Mouse (Mus musculus) liver, embryonic 13.5 days (tissue): ENCODE measurements around the gene Stac2. TPM values are rescaled to one million over a fixed set of nuclear protein-coding genes. Genes with fewer than 3 reads are reported as not detected.

ENCODE experiments used
- ATAC-seq: fragments of 200-750 bp; cut with Nextera tagmentation; 2 replicates; pipeline ENCODE4 v1.8.0; 2017; ENCODE audit warnings: low read depth, mild to moderate bottlenecking, moderate number of reproducible peaks, moderate library complexity
- DNase-seq: peaks from one replicate; pipeline ENCODE4 v3.0.0; 2022
- H3K27ac ChIP-seq: fragments of 300-500 bp; sonication (generic); 2 replicates; pipeline ENCODE4 v1.5.1; 2015; ENCODE audit warnings: moderate library complexity, mild to moderate bottlenecking, inconsistent platforms
- H3K27me3 ChIP-seq: fragments of 300-500 bp; sonication (generic); 2 replicates; pipeline ENCODE4 v1.6.1; 2015; ENCODE audit warnings: mild to moderate bottlenecking, inconsistent platforms
- H3K36me3 ChIP-seq: fragments of 300-500 bp; sonication (generic); 2 replicates; pipeline ENCODE4 v1.6.1; 2015; ENCODE audit warnings: mild to moderate bottlenecking, inconsistent platforms
- H3K4me1 ChIP-seq: fragments of 300-500 bp; sonication (generic); replicated peaks from 2 replicates; pipeline ENCODE4 v1.6.1; 2015; ENCODE audit warnings: inconsistent platforms
- H3K4me2 ChIP-seq: fragments of 300-500 bp; sonication (generic); 2 replicates; pipeline ENCODE4 v1.6.1; 2015; ENCODE audit warnings: inconsistent platforms, mild to moderate bottlenecking, moderate library complexity
- H3K4me3 ChIP-seq: fragments of 300-500 bp; sonication (generic); replicated peaks from 2 replicates; pipeline ENCODE4 v1.5.1; 2015; ENCODE audit warnings: mild to moderate bottlenecking, inconsistent platforms
- H3K9ac ChIP-seq: fragments of 300-500 bp; sonication (generic); 2 replicates; pipeline ENCODE4 v1.6.1; 2015; ENCODE audit warnings: mild to moderate bottlenecking, inconsistent platforms
- H3K9me3 ChIP-seq: fragments of 300-500 bp; sonication (generic); replicated peaks from 2 replicates; pipeline ENCODE4 v1.6.1; 2016; ENCODE audit warnings: inconsistent platforms
- WGBS: fragments of 180-500 bp; shearing (Covaris S2); methylation state at CpG from one replicate; pipeline ENCODE4 v1.1.7; 2015; ENCODE audit not compliant: insufficient replicate concordance; 5-methylcytosine and 5-hydroxymethylcytosine counted together
- polyA plus RNA-seq: library from polyadenylated mRNA; unstranded; fragments of >200 nt; fragmentation: Nextera tagmentation; extraction: Ambion mirVana; gene quantifications from 2 replicates; pipeline ENCODE4 v1.2.1, GENCODE M21; 2015

The Stac2 gene
- polyA plus RNA-seq, 1 experiment from 2014 or later: 0.05 TPM

GRCm38 (mm10) chr11:98067255-98067654, 14.0 kb upstream of the Stac2 start:
- no peaks in the 10 kb centered on the region for H3K36me3 ChIP-seq
- H3K9me3 ChIP-seq: no peaks in the 10 kb centered on the region
- ATAC-seq (no peak), DNase-seq (peak; percentile 18)
- no peaks in the 10 kb centered on the region for H3K4me1 ChIP-seq
- no peak overlapping the region for H3K9ac ChIP-seq
- 83% methylated on average over 21 of the region's 21 CpGs for WGBS
- H3K27ac ChIP-seq: no peak overlapping the region
- no peak overlapping the region for H3K4me2 ChIP-seq
- H3K4me3 ChIP-seq: no peak overlapping the region
- no peaks in the 10 kb centered on the region for H3K27me3 ChIP-seq

GRCm38 (mm10) chr11:98066201-98066600, 12.9 kb upstream of the Stac2 start:
- no peak overlapping the region for H3K9ac ChIP-seq
- ATAC-seq (no peak), DNase-seq (no peak)
- no peak overlapping the region for H3K4me3 ChIP-seq
- no peaks in the 10 kb centered on the region for H3K9me3 ChIP-seq
- H3K36me3 ChIP-seq: no peaks in the 10 kb centered on the region
- 82% methylated on average over 12 of the region's 12 CpGs for WGBS
- H3K4me2 ChIP-seq: no peak overlapping the region
- no peak overlapping the region for H3K27ac ChIP-seq
- no peaks in the 10 kb centered on the region for H3K4me1 ChIP-seq
- no peaks in the 10 kb centered on the region for H3K27me3 ChIP-seq

GRCm38 (mm10) chr11:98061904-98062562, 8.8 kb upstream of the Stac2 start:
- 48% methylated on average over 6 of the region's 6 CpGs for WGBS
- no peak overlapping the region for H3K4me3 ChIP-seq
- no peak for ATAC-seq
- no peaks in the 10 kb centered on the region for H3K4me1 ChIP-seq
- H3K4me2 ChIP-seq: no peak overlapping the region
- H3K9ac ChIP-seq: no peak overlapping the region
- H3K36me3 ChIP-seq: no peaks in the 10 kb centered on the region
- no peak for DNase-seq
- H3K27me3 ChIP-seq: peaks cover 12% of the 10 kb centered on the region
- no peaks in the 10 kb centered on the region for H3K9me3 ChIP-seq
- no peak overlapping the region for H3K27ac ChIP-seq

- Histone ChIP-seq H3K9me3 (no peaks in the 10 kb centered on the region), H3K4me3 (no peak overlapping the region), H3K9ac (no peak overlapping the region), H3K36me3 (no peaks in the 10 kb centered on the region), H3K4me1 (no peaks in the 10 kb centered on the region), H3K27ac (no peak overlapping the region), H3K4me2 (no peak overlapping the region), H3K27me3 (peaks cover 18% of the 10 kb centered on the region)
- no peak for DNase-seq
- 41% methylated on average over 3 of the region's 3 CpGs for WGBS
- ATAC-seq: no peak
Observed at GRCm38 (mm10) chr11:98061441-98061840, 8.2 kb upstream of the Stac2 start.

GRCm38 (mm10) chr11:98060104-98060692, 6.9 kb upstream of the Stac2 start:
- H3K36me3 ChIP-seq: no peaks in the 10 kb centered on the region
- WGBS: 57% methylated on average over 5 of the region's 5 CpGs
- no peak overlapping the region for H3K4me3 ChIP-seq
- no peak overlapping the region for H3K9ac ChIP-seq
- ATAC-seq (no peak), DNase-seq (no peak)
- peaks cover 28% of the 10 kb centered on the region for H3K27me3 ChIP-seq
- no peak overlapping the region for H3K4me2 ChIP-seq
- H3K27ac ChIP-seq: no peak overlapping the region
- no peaks in the 10 kb centered on the region for H3K4me1 ChIP-seq
- H3K9me3 ChIP-seq: no peaks in the 10 kb centered on the region

- H3K9ac ChIP-seq: no peak overlapping the region
- H3K4me3 ChIP-seq: no peak overlapping the region
- ATAC-seq (no peak), DNase-seq (no peak)
- H3K27me3 ChIP-seq: peaks cover 33% of the 10 kb centered on the region
- no peaks in the 10 kb centered on the region for H3K36me3 ChIP-seq
- H3K9me3 ChIP-seq: no peaks in the 10 kb centered on the region
- no peaks in the 10 kb centered on the region for H3K4me1 ChIP-seq
- WGBS: 59% methylated on average over 7 of the region's 7 CpGs
- H3K27ac ChIP-seq: no peak overlapping the region
- no peak overlapping the region for H3K4me2 ChIP-seq
Observed at GRCm38 (mm10) chr11:98059662-98060061, 6.4 kb upstream of the Stac2 start.

GRCm38 (mm10) chr11:98057998-98058397, 4.7 kb upstream of the Stac2 start:
- H3K4me3 ChIP-seq: no peak overlapping the region
- H3K4me2 ChIP-seq: no peak overlapping the region
- H3K9me3 ChIP-seq: no peaks in the 10 kb centered on the region
- DNase-seq (no peak), ATAC-seq (no peak)
- 57% methylated on average over 5 of the region's 5 CpGs for WGBS
- peaks cover 50% of the 10 kb centered on the region for H3K27me3 ChIP-seq
- peaks cover 4% of the 10 kb centered on the region for H3K4me1 ChIP-seq
- no peak overlapping the region for H3K27ac ChIP-seq
- no peaks in the 10 kb centered on the region for H3K36me3 ChIP-seq
- H3K9ac ChIP-seq: no peak overlapping the region

GRCm38 (mm10) chr11:98057466-98057865, 4.2 kb upstream of the Stac2 start:
- H3K4me3 ChIP-seq: no peak overlapping the region
- no peak overlapping the region for H3K27ac ChIP-seq
- WGBS: 27% methylated on average over 9 of the region's 9 CpGs
- H3K36me3 ChIP-seq: no peaks in the 10 kb centered on the region
- DNase-seq (no peak), ATAC-seq (no peak)
- H3K27me3 ChIP-seq: peaks cover 55% of the 10 kb centered on the region
- H3K9me3 ChIP-seq: no peaks in the 10 kb centered on the region
- H3K4me2 ChIP-seq: no peak overlapping the region
- H3K4me1 ChIP-seq: peaks cover 9% of the 10 kb centered on the region
- no peak overlapping the region for H3K9ac ChIP-seq

GRCm38 (mm10) chr11:98052129-98052988, 903 bp downstream of the Stac2 start:
- no peaks in the 10 kb centered on the region for H3K9me3 ChIP-seq
- no peak overlapping the region for H3K9ac ChIP-seq
- H3K4me1 ChIP-seq: peaks cover 18% of the 10 kb centered on the region
- H3K4me2 ChIP-seq: peak overlapping the region; percentile 50
- H3K36me3 ChIP-seq: no peaks in the 10 kb centered on the region
- 1% methylated on average over 83 of the region's 83 CpGs for WGBS
- peaks cover 95% of the 10 kb centered on the region for H3K27me3 ChIP-seq
- H3K4me3 ChIP-seq: peak overlapping the region; percentile 38
- ATAC-seq (no peak), DNase-seq (no peak)
- no peak overlapping the region for H3K27ac ChIP-seq

GRCm38 (mm10) chr11:98051611-98052128, 1.6 kb downstream of the Stac2 start:
- Histone ChIP-seq H3K4me3 (peak overlapping the region; percentile 38; the same call in 1 of the 2 replicates), H3K27ac (no peak overlapping the region), H3K4me2 (peak overlapping the region; percentile 50), H3K27me3 (peaks cover 90% of the 10 kb centered on the region), H3K9me3 (no peaks in the 10 kb centered on the region), H3K9ac (no peak overlapping the region), H3K4me1 (peaks cover 18% of the 10 kb centered on the region), H3K36me3 (no peaks in the 10 kb centered on the region)
- DNase-seq (no peak), ATAC-seq (no peak)
- WGBS: 4% methylated on average over 12 of the region's 12 CpGs

- 33% methylated on average over 1 of the region's 2 CpGs for WGBS
- Histone ChIP-seq H3K27ac (no peak overlapping the region), H3K9ac (no peak overlapping the region), H3K4me3 (no peak overlapping the region), H3K27me3 (peaks cover 86% of the 10 kb centered on the region), H3K4me1 (peaks cover 18% of the 10 kb centered on the region), H3K9me3 (no peaks in the 10 kb centered on the region), H3K36me3 (no peaks in the 10 kb centered on the region), H3K4me2 (no peak overlapping the region)
- ATAC-seq (no peak), DNase-seq (no peak)
Observed at GRCm38 (mm10) chr11:98050940-98051339, 2.3 kb downstream of the Stac2 start.
